Mouse (Mus musculus) lung, adult 2 months (tissue): Measurements from ENCODE around the gene Ap3s2.

Source experiments
- CTCF ChIP-seq: fragments of 200-500 bp; IDR thresholded peaks from 2 replicates; pipeline ENCODE4 v1.5.1; 2011; ENCODE audit warnings: mild to moderate bottlenecking, low read length, control low read depth; ENCODE audit not compliant: insufficient read depth
- POLR2A ChIP-seq: fragments of 200-500 bp; IDR thresholded peaks from 2 replicates; pipeline ENCODE4 v1.6.1; 2011; ENCODE audit warnings: low read depth, mild to moderate bottlenecking, control low read depth, low read length, borderline replicate concordance; ENCODE audit errors: extremely low read depth

GRCm38 (mm10) chr7:79903160-79903792 lies 17.2 kb downstream of the Ap3s2 start:
- no peak for TF ChIP-seq POLR2A
- TF ChIP-seq CTCF: no peak
